ENCODE assay signal across 29 mouse cellular contexts in the genomic region with DNA sequence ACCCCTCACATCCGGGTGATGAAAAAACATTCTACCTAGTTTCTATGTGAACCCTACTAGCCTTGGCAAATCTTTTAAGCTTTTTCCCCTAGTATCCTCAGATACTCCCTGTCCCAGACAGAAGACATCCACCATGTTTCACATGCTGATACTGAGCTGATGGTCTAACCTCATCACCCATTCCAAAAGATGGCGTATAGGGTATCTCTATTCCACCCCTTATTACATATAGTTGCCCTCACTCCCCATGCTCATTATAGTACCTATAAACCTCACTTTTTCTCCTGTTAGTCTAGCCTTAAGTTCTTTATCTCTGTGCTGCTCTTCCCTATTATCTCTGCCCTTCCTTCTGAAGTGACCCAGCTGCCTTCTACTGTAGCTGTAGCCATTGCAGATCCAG. TPM values are rescaled to one million over a fixed set of nuclear protein-coding genes. Genes with fewer than 3 reads are reported as not detected.
A peak's percentile ranks its signal among the peaks of the same experiment; 100 is the strongest.
DNase-seq lines count a peak whose midpoint lies in the region; ATAC-seq and TF ChIP-seq lines count a peak whose summit lies in the region.
"Had no signal": no experiment of that assay in that cellular context is flagged by ENCODE, and none has a peak within 500 bp of the region (broad histone marks: within the 10 kb centered on the region; RNA-seq: fewer than 3 reads in every experiment).

A gene (plus strand): TSS at position 301 of the 400 bp plus-strand sequence.

- H3K4me3 ChIP-seq in lung, adult 2 months (replicated peaks; ENCODE audit: extremely low read depth, low read depth, low read length) = no peak within 1 kb of the TSS
- no peak within 1 kb of the TSS for H3K4me3 ChIP-seq in midbrain, embryonic 11.5 days (ENCODE audit: low read depth, low read length)
- H3K4me3 ChIP-seq in midbrain, embryonic 15.5 days = no peak within 1 kb of the TSS
- H3K4me3 ChIP-seq in stomach, embryonic 14.5 days (ENCODE audit: low read depth, low read length) = no peak within 1 kb of the TSS
- H3K4me3 ChIP-seq in liver, embryonic 11.5 days (ENCODE audit: low read depth, low read length) = no peak within 1 kb of the TSS
- H3K4me3 ChIP-seq: embryonic facial prominence, embryonic 12.5 days; heart, embryonic 10.5 days; heart, embryonic 15.5 days; hindbrain, embryonic 13.5 days; kidney, embryonic 15.5 days; layer of hippocampus, adult 2 months; left cerebral cortex, adult 2 months; limb, embryonic 12.5 days; liver, embryonic 12.5 days; neural tube, embryonic 13.5 days had no signal

- no peak for TF ChIP-seq CTCF in lung, adult 2 months (IDR thresholded peaks at IDR 0.05; ENCODE audit: insufficient read depth, low read length)

- no peak within 1 kb of the TSS for H3K27ac ChIP-seq in midbrain, embryonic 11.5 days (ENCODE audit: low read depth, low read length)
- H3K27ac ChIP-seq in midbrain, embryonic 15.5 days = no peak within 1 kb of the TSS
- peak within 1 kb of the TSS; percentile 61; the same call in 1 of the 2 replicates for H3K27ac ChIP-seq in stomach, embryonic 14.5 days (ENCODE audit: low read length)
- no peak within 1 kb of the TSS for H3K27ac ChIP-seq in liver, embryonic 11.5 days (ENCODE audit: low read depth, low read length)
- H3K27ac ChIP-seq: embryonic facial prominence, embryonic 12.5 days; heart, embryonic 10.5 days; heart, embryonic 15.5 days; hindbrain, embryonic 13.5 days; kidney, embryonic 15.5 days; layer of hippocampus, adult 2 months; left cerebral cortex, adult 2 months; limb, embryonic 12.5 days; liver, embryonic 12.5 days; neural tube, embryonic 13.5 days had no signal

- no peak within 1 kb of the TSS for H3K9ac ChIP-seq in midbrain, embryonic 11.5 days (ENCODE audit: low read length)
- no peak within 1 kb of the TSS for H3K9ac ChIP-seq in midbrain, embryonic 15.5 days
- no peak within 1 kb of the TSS for H3K9ac ChIP-seq in stomach, embryonic 14.5 days (replicated peaks; ENCODE audit: low read depth, low read length)
- H3K9ac ChIP-seq in liver, embryonic 11.5 days (ENCODE audit: low read depth, low read length) = no peak within 1 kb of the TSS
- H3K9ac ChIP-seq: embryonic facial prominence, embryonic 12.5 days; heart, embryonic 15.5 days; hindbrain, embryonic 13.5 days; kidney, embryonic 15.5 days; limb, embryonic 12.5 days; liver, embryonic 12.5 days; liver, postnatal 0 days; neural tube, embryonic 13.5 days had no signal

- H3K9me3 ChIP-seq in midbrain, embryonic 11.5 days (ENCODE audit: control insufficient read depth, low read length) = peaks cover 3% of the 10 kb centered on the region; the same call in 1 of the 2 replicates
- no peaks in the 10 kb centered on the region for H3K9me3 ChIP-seq in midbrain, embryonic 15.5 days
- H3K9me3 ChIP-seq in stomach, embryonic 14.5 days (ENCODE audit: control insufficient read depth, low read depth, low read length) = no peaks in the 10 kb centered on the region
- H3K9me3 ChIP-seq in liver, embryonic 11.5 days (ENCODE audit: control insufficient read depth, low read length) = no peaks in the 10 kb centered on the region
- H3K9me3 ChIP-seq: heart, embryonic 15.5 days; hindbrain, embryonic 13.5 days; kidney, embryonic 15.5 days; limb, embryonic 12.5 days; liver, embryonic 12.5 days; neural tube, embryonic 13.5 days had no signal

- no peaks in the 10 kb centered on the region for H3K36me3 ChIP-seq in midbrain, embryonic 11.5 days (ENCODE audit: control insufficient read depth, insufficient read depth, low read length)
- H3K36me3 ChIP-seq in midbrain, embryonic 15.5 days (replicated peaks) = no peaks in the 10 kb centered on the region
- no peaks in the 10 kb centered on the region for H3K36me3 ChIP-seq in stomach, embryonic 14.5 days (ENCODE audit: control insufficient read depth, insufficient read depth, low read length)
- no peaks in the 10 kb centered on the region for H3K36me3 ChIP-seq in liver, embryonic 11.5 days (ENCODE audit: control insufficient read depth, insufficient read depth, low read length)
- H3K36me3 ChIP-seq: embryonic facial prominence, embryonic 12.5 days; heart, embryonic 10.5 days; heart, embryonic 15.5 days; hindbrain, embryonic 13.5 days; kidney, embryonic 15.5 days; limb, embryonic 12.5 days; liver, embryonic 12.5 days; neural tube, embryonic 13.5 days had no signal

- H3K4me1 ChIP-seq in lung, adult 2 months (ENCODE audit: control insufficient read depth, insufficient read depth, low read length) = no peaks in the 10 kb centered on the region
- no peaks in the 10 kb centered on the region for H3K4me1 ChIP-seq in midbrain, embryonic 11.5 days (ENCODE audit: control insufficient read depth, insufficient read depth, low read length)
- no peaks in the 10 kb centered on the region for H3K4me1 ChIP-seq in midbrain, embryonic 15.5 days
- no peaks in the 10 kb centered on the region for H3K4me1 ChIP-seq in stomach, embryonic 14.5 days (ENCODE audit: control insufficient read depth, insufficient read depth, low read length)
- H3K4me1 ChIP-seq in liver, embryonic 11.5 days (replicated peaks; ENCODE audit: control insufficient read depth, insufficient read depth, low read length) = no peaks in the 10 kb centered on the region
- H3K4me1 ChIP-seq: embryonic facial prominence, embryonic 12.5 days; heart, embryonic 15.5 days; kidney, embryonic 15.5 days; limb, embryonic 12.5 days; liver, embryonic 12.5 days; neural tube, embryonic 13.5 days had no signal

- no peak for TF ChIP-seq POLR2A in lung, adult 2 months (IDR thresholded peaks at IDR 0.05; ENCODE audit: borderline replicate concordance, extremely low read depth, low read depth, low read length)

- DNase-seq in lung, adult 2 months = no peak
- DNase-seq in lung, postnatal 36 days = no peak
- peak; percentile 56 for DNase-seq in midbrain, embryonic 11.5 days (ENCODE audit: low spot score, missing footprints)
- no peak for DNase-seq in cerebellum, adult 9-10 months
- DNase-seq in liver, embryonic 11.5 days (ENCODE audit: low spot score) = no peak
- DNase-seq: adrenal gland, postnatal 10 days; cerebellum, adult 9-11 months; embryo, embryonic 11 days; gastrocnemius, postnatal 25 days; heart, adult 11 months; kidney, adult 18-20 months; kidney, postnatal 25 days; liver, postnatal 0 days; thymus, adult 2 months; thymus, postnatal 36 days had no signal

- no peak within 1 kb of the TSS for H3K4me2 ChIP-seq in midbrain, embryonic 11.5 days
- H3K4me2 ChIP-seq in midbrain, embryonic 15.5 days = no peak within 1 kb of the TSS
- H3K4me2 ChIP-seq in stomach, embryonic 14.5 days (replicated peaks; ENCODE audit: low read depth, low read length) = peak within 1 kb of the TSS; percentile 16; the same call in 1 of the 2 replicates
- no peak within 1 kb of the TSS for H3K4me2 ChIP-seq in liver, embryonic 11.5 days
- H3K4me2 ChIP-seq: embryonic facial prominence, embryonic 12.5 days; heart, embryonic 15.5 days; hindbrain, embryonic 13.5 days; kidney, embryonic 15.5 days; limb, embryonic 12.5 days; liver, embryonic 12.5 days; neural tube, embryonic 13.5 days had no signal

- no peaks in the 10 kb centered on the region for H3K27me3 ChIP-seq in midbrain, embryonic 11.5 days (ENCODE audit: control insufficient read depth, insufficient read depth, low read length)
- H3K27me3 ChIP-seq in midbrain, embryonic 15.5 days (replicated peaks) = no peaks in the 10 kb centered on the region
- no peaks in the 10 kb centered on the region for H3K27me3 ChIP-seq in stomach, embryonic 14.5 days (ENCODE audit: control insufficient read depth, insufficient read depth, low read length)
- H3K27me3 ChIP-seq in liver, embryonic 11.5 days (replicated peaks; ENCODE audit: control insufficient read depth, insufficient read depth, low read length) = no peaks in the 10 kb centered on the region
- H3K27me3 ChIP-seq: embryonic facial prominence, embryonic 12.5 days; heart, embryonic 15.5 days; hindbrain, embryonic 13.5 days; kidney, embryonic 15.5 days; limb, embryonic 12.5 days; neural tube, embryonic 13.5 days; Patski had no signal

- 94% methylated on average over 2 of the region's 2 CpGs for WGBS in lung, adult 2 months
- 96% methylated on average over 2 of the region's 2 CpGs for WGBS in midbrain, embryonic 11.5 days
- 97% methylated on average over 2 of the region's 2 CpGs for WGBS in midbrain, embryonic 15.5 days
- 91% methylated on average over 2 of the region's 2 CpGs for WGBS in stomach, embryonic 14.5 days
- 90% methylated on average over 2 of the region's 2 CpGs for WGBS in liver, embryonic 11.5 days

- ATAC-seq in midbrain, embryonic 11.5 days (ENCODE audit: low FRiP score) = no peak
- ATAC-seq in midbrain, embryonic 15.5 days (replicated peaks) = no peak
- no peak for ATAC-seq in stomach, embryonic 14.5 days (ENCODE audit: insufficient number of reproducible peaks, insufficient read depth, low FRiP score, low read depth)
- ATAC-seq in liver, embryonic 11.5 days (replicated peaks; ENCODE audit: low FRiP score) = no peak
- ATAC-seq: forebrain, embryonic 14.5 days; liver, embryonic 12.5 days; liver, postnatal 0 days; Patski had no signal

RNA-seq across cellular contexts. Expression of the gene that starts here (rescaled TPM):
- 17.3 and 18.9 TPM in 2 replicates for polyA plus RNA-seq in lung, adult 2 months (2012; rRNA removed)
- 0.19 and 0.29 TPM in 2 replicates for polyA plus RNA-seq in midbrain, embryonic 11.5 days (2014; fragmentation: Nextera tagmentation; extraction: Ambion mirVana)
- polyA plus RNA-seq in midbrain, embryonic 15.5 days (2015; fragmentation: Nextera tagmentation; extraction: Ambion mirVana) = not detected in 2 replicates
- polyA plus RNA-seq in stomach, embryonic 14.5 days (2014; fragmentation: Nextera tagmentation; extraction: Ambion mirVana) = 8.7 and 8.8 TPM in 2 replicates
- 0.41 and 0.66 TPM in 2 replicates for polyA plus RNA-seq in liver, embryonic 11.5 days (2014; fragmentation: Nextera tagmentation; extraction: Ambion mirVana)
- polyA plus RNA-seq: forebrain, embryonic 14.5 days; heart, embryonic 15.5 days; hindbrain, embryonic 13.5 days; limb, embryonic 12.5 days; neural tube, embryonic 13.5 days; Patski had no signal

Comparison
In these comparisons a context has a peak if more than half of its experiments do, and no peak if none do; other contexts are left out.
1. Peak in DNase-seq in midbrain, embryonic 11.5 days; RNA of the gene not detected or under 1 TPM.